Mouse (Mus musculus): ENCODE data around the gene Nuak2. TPM values are rescaled to one million over a fixed set of nuclear protein-coding genes. Genes with fewer than 3 reads are reported as not detected.

Nuak2 gene
- polyA plus RNA-seq, 1 experiment from 2014 or later: 6.5 TPM

DNA sequence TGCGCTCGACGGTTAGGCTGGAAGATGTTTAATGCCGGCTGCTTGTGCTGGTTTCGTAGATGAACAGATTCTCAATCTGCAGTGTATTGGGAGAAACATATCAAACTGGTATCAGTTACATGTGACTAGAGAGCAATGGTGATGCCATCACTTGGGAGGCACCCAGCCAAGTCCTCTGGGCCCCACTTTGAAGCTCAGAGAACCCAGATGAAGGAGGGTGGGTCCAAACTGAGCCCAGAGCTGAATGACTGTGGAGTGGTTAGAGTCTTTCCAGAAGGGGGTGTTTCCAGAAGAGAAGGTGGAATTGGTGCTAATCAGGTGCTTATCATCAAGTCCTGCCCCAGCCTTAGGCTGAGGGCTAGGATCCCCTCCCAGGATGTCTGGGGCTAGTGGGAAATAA is 14.7 kb upstream of the Nuak2 start:
- no peak for ATAC-seq (ENCODE audit: insufficient read depth, low FRiP score, low read depth)
- no peak overlapping the region for H3K27ac ChIP-seq
- no peak overlapping the region for H3K9ac ChIP-seq
- peaks cover 36% of the 10 kb centered on the region for H3K27me3 ChIP-seq (replicated peaks)
- H3K36me3 ChIP-seq: no peaks in the 10 kb centered on the region
- H3K4me1 ChIP-seq: peaks cover 13% of the 10 kb centered on the region
- H3K4me3 ChIP-seq (replicated peaks): no peak overlapping the region
- H3K9me3 ChIP-seq: no peaks in the 10 kb centered on the region
- WGBS: 89% methylated on average over 5 of the region's 5 CpGs
- H3K4me2 ChIP-seq: no peak overlapping the region

DNA sequence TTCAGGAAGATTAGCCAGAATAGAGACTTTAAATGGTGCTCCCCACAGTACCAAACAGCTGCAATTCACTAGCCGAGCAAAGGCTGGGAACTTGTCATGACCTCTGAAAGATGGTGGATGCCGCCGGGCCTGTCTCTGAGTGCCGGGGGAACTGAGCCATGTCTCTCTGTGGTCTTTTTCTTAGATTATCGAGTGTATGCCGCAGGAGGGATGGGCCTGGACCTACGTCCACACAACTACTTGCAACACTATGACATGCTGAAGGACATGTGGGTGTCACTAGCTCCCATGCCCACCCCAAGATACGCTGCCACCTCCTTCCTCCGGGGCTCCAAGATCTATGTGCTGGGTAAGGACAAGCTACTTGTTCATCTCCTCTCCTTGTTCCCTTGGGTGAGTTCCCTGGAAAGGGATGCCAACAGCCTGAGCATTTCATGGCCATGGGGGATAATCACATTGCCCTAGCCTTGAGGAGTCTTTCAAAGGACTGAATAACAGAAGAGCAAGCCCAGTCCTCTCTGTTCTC is 13.5 kb upstream of the Nuak2 start:
- Histone ChIP-seq H3K4me2 (no peak overlapping the region), H3K27ac (no peak overlapping the region), H3K4me3 (replicated peaks) (no peak overlapping the region), H3K4me1 (peaks cover 13% of the 10 kb centered on the region), H3K27me3 (replicated peaks) (peaks cover 36% of the 10 kb centered on the region), H3K9me3 (no peaks in the 10 kb centered on the region), H3K9ac (no peak overlapping the region), H3K36me3 (no peaks in the 10 kb centered on the region)
- no peak for ATAC-seq (ENCODE audit: insufficient read depth, low FRiP score, low read depth)
- 84% methylated on average over 9 of the region's 9 CpGs for WGBS

DNA sequence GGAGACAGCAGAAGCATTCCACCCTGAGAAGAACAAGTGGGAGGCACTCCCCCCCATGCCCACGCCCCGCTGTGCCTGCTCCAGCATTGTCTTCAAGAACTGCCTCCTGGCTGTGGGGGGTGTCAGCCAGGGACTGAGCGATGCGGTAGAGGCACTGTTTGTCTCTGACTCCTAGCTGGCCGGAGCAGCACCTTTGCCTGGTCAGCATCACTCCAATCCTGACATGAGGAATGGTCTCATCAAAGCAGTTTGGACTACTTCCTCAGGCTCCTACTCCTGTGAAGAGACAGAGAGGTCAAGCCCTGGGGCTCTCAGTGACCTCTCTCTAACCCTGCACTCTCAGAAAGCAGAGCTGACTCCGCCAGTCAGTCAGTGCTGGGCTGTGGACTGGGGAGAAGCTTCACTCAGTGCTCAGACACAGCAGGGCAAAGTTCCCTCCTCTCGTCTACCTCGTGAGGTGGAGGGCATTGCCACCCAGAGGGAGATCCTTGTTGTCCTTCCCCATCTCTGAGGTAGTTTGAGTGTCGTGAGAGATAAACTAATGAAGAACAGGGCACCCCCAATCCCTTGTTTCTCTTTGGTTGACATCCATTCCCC is 11.2 kb upstream of the Nuak2 start:
- Histone ChIP-seq H3K9me3 (no peaks in the 10 kb centered on the region), H3K9ac (no peak overlapping the region), H3K4me3 (replicated peaks) (no peak overlapping the region), H3K27ac (no peak overlapping the region), H3K36me3 (no peaks in the 10 kb centered on the region), H3K4me2 (no peak overlapping the region), H3K27me3 (replicated peaks) (peaks cover 19% of the 10 kb centered on the region), H3K4me1 (no peaks in the 10 kb centered on the region)
- ATAC-seq (ENCODE audit: insufficient read depth, low FRiP score, low read depth): no peak
- WGBS: 34% methylated on average over 9 of the region's 9 CpGs

DNA sequence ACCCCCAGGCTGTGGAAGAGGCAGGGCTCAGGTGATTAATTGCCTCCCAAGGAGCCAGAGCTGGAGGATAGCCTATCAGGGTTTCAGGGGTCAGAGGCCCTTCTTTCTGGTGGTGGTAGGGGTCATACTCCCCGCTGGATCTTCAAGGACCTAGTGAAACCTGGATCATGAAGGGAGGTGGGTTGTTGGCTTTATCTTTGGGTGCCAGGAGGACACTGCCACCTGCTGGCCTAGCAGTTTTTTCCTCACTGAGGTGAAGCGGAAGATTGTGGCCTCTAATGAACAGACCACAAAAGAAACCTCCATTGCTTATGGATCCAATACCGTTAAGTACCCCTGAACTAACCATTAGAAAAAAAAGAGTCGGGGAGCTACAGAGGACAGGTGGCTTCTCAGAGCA is 9.8 kb upstream of the Nuak2 start:
- WGBS: 38% methylated on average over 4 of the region's 4 CpGs
- Histone ChIP-seq H3K27ac (no peak overlapping the region), H3K4me2 (no peak overlapping the region), H3K27me3 (replicated peaks) (peaks cover 14% of the 10 kb centered on the region; the same call in 1 of the 2 replicates), H3K9ac (no peak overlapping the region), H3K4me1 (no peaks in the 10 kb centered on the region), H3K4me3 (replicated peaks) (no peak overlapping the region), H3K36me3 (no peaks in the 10 kb centered on the region), H3K9me3 (no peaks in the 10 kb centered on the region)
- ATAC-seq (ENCODE audit: insufficient read depth, low FRiP score, low read depth): no peak

DNA sequence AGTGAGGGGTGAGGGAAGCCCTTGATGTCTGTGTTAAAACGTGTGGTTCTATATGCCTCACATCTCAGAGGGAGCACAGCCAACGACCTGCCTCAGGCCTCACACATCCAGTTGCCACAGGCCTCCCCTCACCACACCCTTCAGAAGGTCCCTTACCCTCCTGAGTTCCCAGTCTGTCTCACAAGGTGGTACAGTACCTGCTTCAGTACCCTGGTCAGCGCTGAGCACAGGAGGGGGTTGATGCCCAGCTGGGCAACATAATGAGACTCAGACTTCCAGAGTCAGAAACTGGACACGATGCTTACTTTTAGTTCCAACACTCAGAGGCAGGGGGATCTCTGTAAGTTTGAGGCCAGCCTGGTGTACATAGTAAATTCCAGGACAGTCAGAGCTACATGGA is 9.1 kb upstream of the Nuak2 start:
- Histone ChIP-seq H3K4me1 (no peaks in the 10 kb centered on the region), H3K36me3 (no peaks in the 10 kb centered on the region), H3K4me3 (replicated peaks) (no peak overlapping the region), H3K9me3 (no peaks in the 10 kb centered on the region), H3K4me2 (no peak overlapping the region), H3K27me3 (replicated peaks) (peaks cover 8% of the 10 kb centered on the region; the same call in 1 of the 2 replicates), H3K9ac (no peak overlapping the region), H3K27ac (no peak overlapping the region)
- WGBS: 23% methylated on average over 4 of the region's 4 CpGs
- no peak for ATAC-seq (ENCODE audit: insufficient read depth, low FRiP score, low read depth)

DNA sequence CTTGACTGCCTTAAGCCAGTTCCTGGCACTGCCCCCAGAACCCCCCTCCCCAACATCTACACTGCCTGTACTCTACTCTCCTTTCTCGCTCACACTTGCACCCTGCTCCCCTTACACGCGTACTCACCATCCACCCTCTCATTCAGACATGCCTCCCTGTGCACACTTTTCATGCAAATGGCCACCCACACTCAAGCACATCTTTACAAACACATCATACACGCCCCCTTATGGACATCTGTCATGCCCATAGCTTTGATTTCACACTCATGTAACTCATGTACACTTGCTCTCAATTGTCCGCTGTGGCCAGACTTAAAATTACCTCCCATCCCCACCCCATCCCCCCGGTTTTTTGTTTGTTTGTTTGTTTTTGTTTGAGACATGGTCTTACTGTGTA is 8.0 kb upstream of the Nuak2 start:
- Histone ChIP-seq H3K27ac (no peak overlapping the region), H3K4me2 (no peak overlapping the region), H3K36me3 (no peaks in the 10 kb centered on the region), H3K27me3 (replicated peaks) (0 out of 2 replicates have a peak, but pooled peaks cover 2% of the 10 kb centered on the region), H3K9ac (no peak overlapping the region), H3K9me3 (no peaks in the 10 kb centered on the region), H3K4me1 (no peaks in the 10 kb centered on the region), H3K4me3 (replicated peaks) (no peak overlapping the region)
- no peak for ATAC-seq (ENCODE audit: insufficient read depth, low FRiP score, low read depth)
- WGBS: 83% methylated on average over 6 of the region's 6 CpGs

DNA sequence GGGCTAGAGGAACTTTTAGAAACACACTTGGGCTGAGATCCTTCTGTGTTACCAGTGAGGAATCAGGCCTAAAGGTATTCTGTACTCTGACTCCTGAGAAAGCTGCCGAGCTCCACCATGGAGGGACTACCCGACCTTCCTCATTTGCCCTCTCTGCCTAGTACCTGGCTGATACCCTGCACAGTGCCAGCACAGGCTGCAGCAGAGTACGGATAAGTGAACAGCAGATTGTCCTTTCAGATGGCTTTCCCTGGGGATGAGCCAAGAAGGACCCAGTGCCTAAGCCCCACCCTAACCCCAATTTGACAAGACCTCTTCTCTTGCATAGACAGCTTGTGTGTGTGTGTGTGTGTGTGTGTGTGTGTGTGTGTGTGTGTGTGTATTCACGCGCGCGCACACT is 7.3 kb upstream of the Nuak2 start:
- Histone ChIP-seq H3K27me3 (replicated peaks) (no peaks in the 10 kb centered on the region), H3K27ac (no peak overlapping the region), H3K4me3 (replicated peaks) (no peak overlapping the region), H3K9ac (no peak overlapping the region), H3K9me3 (no peaks in the 10 kb centered on the region), H3K4me1 (no peaks in the 10 kb centered on the region), H3K36me3 (no peaks in the 10 kb centered on the region), H3K4me2 (no peak overlapping the region)
- ATAC-seq (ENCODE audit: insufficient read depth, low FRiP score, low read depth): no peak
- 79% methylated on average over 7 of the region's 7 CpGs for WGBS

DNA sequence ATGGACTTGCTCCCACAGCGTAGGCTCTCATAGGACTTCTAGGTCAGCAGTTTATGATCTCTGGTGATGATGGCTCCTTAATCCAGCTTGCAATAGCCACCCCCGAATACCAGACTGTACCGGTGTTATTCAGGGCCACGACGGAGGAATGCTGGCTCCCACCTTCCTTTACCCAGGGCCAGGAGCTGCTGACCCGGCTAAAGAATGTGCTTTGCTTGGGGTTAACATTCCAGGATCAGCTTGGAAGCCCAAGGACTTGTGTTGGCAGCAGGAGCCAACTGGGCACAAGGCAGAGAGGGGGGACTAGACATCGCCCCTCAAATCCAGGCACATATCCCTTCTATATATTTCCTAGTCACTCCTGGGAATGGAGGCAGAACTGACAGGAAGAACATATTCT is 5.2 kb upstream of the Nuak2 start:
- Histone ChIP-seq H3K9ac (no peak overlapping the region), H3K4me1 (peaks cover 3% of the 10 kb centered on the region; the same call in 1 of the 2 replicates), H3K4me2 (no peak overlapping the region), H3K9me3 (no peaks in the 10 kb centered on the region), H3K36me3 (no peaks in the 10 kb centered on the region), H3K4me3 (replicated peaks) (no peak overlapping the region), H3K27ac (no peak overlapping the region), H3K27me3 (replicated peaks) (peaks cover 7% of the 10 kb centered on the region; the same call in 1 of the 2 replicates)
- WGBS: 54% methylated on average over 7 of the region's 7 CpGs
- ATAC-seq (ENCODE audit: insufficient read depth, low FRiP score, low read depth): no peak

DNA sequence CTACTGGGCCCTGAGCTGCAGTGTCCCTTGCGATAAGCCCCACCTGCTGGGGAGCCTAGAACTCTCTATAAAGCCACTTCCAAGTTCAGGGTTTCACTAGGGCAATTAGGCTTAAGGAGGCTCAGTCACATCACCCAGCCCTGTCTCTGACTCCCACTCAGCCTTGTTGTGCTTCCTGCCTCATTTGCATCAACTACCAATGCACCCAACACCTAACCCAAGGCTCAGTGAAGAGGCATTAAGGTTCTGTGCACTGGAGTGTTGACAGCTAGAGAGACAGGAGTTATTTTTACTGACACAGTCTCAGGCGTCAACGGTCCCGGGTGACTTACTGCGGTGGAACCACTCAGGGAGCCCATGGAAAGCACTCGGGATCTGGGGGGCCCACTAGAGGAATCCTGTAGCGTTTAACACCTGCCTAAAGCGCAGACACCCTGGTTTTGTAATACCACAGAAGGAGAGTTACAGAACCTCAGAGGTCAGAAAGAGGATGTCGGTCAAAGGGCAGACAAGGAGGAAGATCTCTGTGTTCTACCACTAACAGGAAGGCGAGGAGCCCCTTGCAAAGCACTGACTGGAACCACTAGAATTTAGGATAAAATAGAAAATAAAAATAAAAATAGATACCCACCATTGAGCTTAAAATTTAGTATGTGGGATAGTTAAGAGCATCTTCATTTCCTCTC is 4.6 kb upstream of the Nuak2 start:
- no peak overlapping the region for H3K4me3 ChIP-seq (replicated peaks)
- no peak overlapping the region for H3K4me2 ChIP-seq
- no peaks in the 10 kb centered on the region for H3K36me3 ChIP-seq
- H3K9me3 ChIP-seq: no peaks in the 10 kb centered on the region
- H3K27ac ChIP-seq: no peak overlapping the region
- H3K27me3 ChIP-seq (replicated peaks): peaks cover 12% of the 10 kb centered on the region; the same call in 1 of the 2 replicates
- H3K9ac ChIP-seq: no peak overlapping the region
- WGBS: 65% methylated on average over 10 of the region's 10 CpGs
- no peak for ATAC-seq (ENCODE audit: insufficient read depth, low FRiP score, low read depth)
- peaks cover 8% of the 10 kb centered on the region for H3K4me1 ChIP-seq

DNA sequence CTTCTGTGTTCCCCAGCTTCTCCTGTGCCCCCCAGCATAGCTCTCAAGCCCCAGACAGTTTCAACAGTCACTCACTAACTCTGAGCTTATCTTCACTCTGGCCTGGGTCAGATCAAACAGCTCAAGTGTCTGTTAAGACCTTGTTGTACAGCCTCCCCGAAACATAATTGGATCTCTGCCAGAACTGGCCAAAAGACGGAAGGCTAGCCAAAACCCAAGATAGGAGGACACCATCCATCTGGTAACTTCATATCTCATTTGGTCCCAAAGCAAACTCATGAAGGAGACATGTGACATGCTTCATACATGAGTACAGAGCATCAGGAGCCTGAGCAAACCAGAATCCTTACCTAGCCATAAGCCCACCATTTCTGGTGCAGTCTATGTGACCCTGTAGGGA is 3.9 kb upstream of the Nuak2 start:
- no peak for ATAC-seq (ENCODE audit: insufficient read depth, low FRiP score, low read depth)

DNA sequence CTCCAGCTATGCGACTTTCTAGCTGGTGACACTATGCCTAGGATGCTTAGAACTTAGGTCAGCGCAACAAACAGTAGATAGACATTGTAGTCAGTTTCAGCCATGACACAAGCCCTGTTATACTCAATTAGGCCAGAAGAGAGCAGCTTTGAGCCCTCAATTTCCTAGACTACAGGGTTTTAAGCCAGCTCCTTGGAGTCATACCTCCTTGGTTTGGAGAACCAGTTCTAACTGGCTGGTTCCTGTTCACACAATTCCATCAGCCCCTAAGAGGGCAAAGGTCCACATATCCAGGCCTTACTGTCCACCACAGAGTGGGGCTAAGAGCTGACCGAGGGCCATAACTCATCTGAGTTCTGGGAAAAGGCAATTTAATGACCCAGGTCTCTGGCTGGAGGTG is 3.2 kb upstream of the Nuak2 start:
- peaks cover 10% of the 10 kb centered on the region for H3K4me1 ChIP-seq
- no peak overlapping the region for H3K9ac ChIP-seq
- H3K27me3 ChIP-seq (replicated peaks): peaks cover 19% of the 10 kb centered on the region; the same call in 1 of the 2 replicates
- no peak overlapping the region for H3K4me3 ChIP-seq (replicated peaks)
- no peak overlapping the region for H3K4me2 ChIP-seq
- 55% methylated on average over 3 of the region's 3 CpGs for WGBS
- H3K9me3 ChIP-seq: no peaks in the 10 kb centered on the region
- no peaks in the 10 kb centered on the region for H3K36me3 ChIP-seq
- peak; percentile 11; the same call in 1 of the 2 replicates for ATAC-seq (ENCODE audit: insufficient read depth, low FRiP score, low read depth)
- no peak overlapping the region for H3K27ac ChIP-seq

More for the DNA sequence above, 3.9 kb upstream of the Nuak2 start:
- WGBS: 26% methylated on average over 2 of the region's 2 CpGs
- H3K27me3 ChIP-seq (replicated peaks): peaks cover 19% of the 10 kb centered on the region; the same call in 1 of the 2 replicates
- no peak overlapping the region for H3K9ac ChIP-seq
- H3K4me1 ChIP-seq: peaks cover 10% of the 10 kb centered on the region
- H3K4me3 ChIP-seq (replicated peaks): no peak overlapping the region
- H3K36me3 ChIP-seq: no peaks in the 10 kb centered on the region
- H3K27ac ChIP-seq: no peak overlapping the region
- H3K9me3 ChIP-seq: no peaks in the 10 kb centered on the region
- no peak overlapping the region for H3K4me2 ChIP-seq

DNA sequence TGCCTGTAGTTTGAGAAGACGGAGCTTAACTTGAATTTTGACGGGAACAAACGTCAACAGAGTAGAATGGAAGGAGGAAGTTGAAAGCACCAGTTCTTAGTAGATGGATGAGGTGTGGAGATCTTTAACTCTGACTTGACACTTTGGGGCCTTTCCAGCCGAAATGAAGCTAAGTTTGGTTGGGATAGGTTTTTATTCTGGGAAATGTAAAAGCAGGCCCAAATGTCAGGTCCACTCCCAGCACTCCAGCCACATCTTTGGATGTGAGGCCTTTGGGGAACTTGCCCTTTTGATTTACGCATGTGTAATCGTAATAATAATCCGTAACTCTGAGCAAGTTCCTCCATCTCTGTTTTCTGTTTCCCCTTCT is 684 bp downstream of the Nuak2 start:
- no peak overlapping the region; the same call in 1 of the 2 replicates for H3K27ac ChIP-seq
- H3K27me3 ChIP-seq (replicated peaks): peaks cover 19% of the 10 kb centered on the region; the same call in 1 of the 2 replicates
- 37% methylated on average over 7 of the region's 7 CpGs for WGBS
- peak overlapping the region; percentile 62 for H3K4me3 ChIP-seq (replicated peaks)
- H3K9ac ChIP-seq: peak overlapping the region; percentile 44; the same call in 1 of the 2 replicates
- peaks cover 29% of the 10 kb centered on the region for H3K4me1 ChIP-seq
- peak overlapping the region; percentile 99 for H3K4me2 ChIP-seq
- no peaks in the 10 kb centered on the region for H3K9me3 ChIP-seq
- ATAC-seq (ENCODE audit: insufficient read depth, low FRiP score, low read depth): no peak
- H3K36me3 ChIP-seq: no peaks in the 10 kb centered on the region

All from stomach, embryonic 15.5 days (tissue).